Comparison of ENCODE assay signal across 23 mouse cellular contexts in the genomic region with DNA sequence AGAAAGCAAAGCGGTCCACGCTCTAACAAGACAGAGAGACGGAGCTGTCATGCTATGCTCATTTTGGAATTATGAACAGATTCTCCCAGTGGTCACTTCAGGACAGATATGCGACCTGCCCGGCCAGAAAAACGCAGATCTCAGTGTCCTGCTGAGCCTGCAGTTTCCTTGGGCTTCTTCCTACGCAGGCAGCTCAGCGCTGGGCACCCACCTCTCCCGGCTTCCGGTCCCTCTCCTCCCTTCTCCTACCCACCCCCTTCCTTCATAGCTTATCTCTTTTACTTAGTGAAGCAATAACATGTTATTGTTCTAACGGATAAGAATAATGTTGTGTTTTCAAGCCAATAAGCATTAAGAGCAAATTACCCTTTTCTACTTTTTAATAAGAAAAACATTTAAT. TPM values are rescaled to one million over a fixed set of nuclear protein-coding genes. Genes with fewer than 3 reads are reported as not detected.
"Had no signal": no experiment of that assay in that cellular context is flagged by ENCODE, and none has a peak within 500 bp of the region (broad histone marks: within the 10 kb centered on the region; RNA-seq: fewer than 3 reads in every experiment).

No protein-coding gene starts in this region.

- H3K4me3 ChIP-seq: heart, embryonic 12.5 days; hindbrain, embryonic 10.5 days; hindbrain, embryonic 12.5 days; layer of hippocampus, adult 2 months; left cerebral cortex, adult 2 months; limb, embryonic 10.5 days; limb, embryonic 12.5 days; liver, embryonic 13.5 days; liver, embryonic 15.5 days had no signal

- H3K27ac ChIP-seq: hindbrain, embryonic 10.5 days; hindbrain, embryonic 12.5 days; hindbrain, embryonic 14.5 days; layer of hippocampus, adult 2 months; left cerebral cortex, adult 2 months; limb, embryonic 10.5 days; limb, embryonic 12.5 days; liver, embryonic 13.5 days; liver, embryonic 15.5 days had no signal

- H3K9me3 ChIP-seq: heart, embryonic 12.5 days; hindbrain, embryonic 10.5 days; hindbrain, embryonic 12.5 days; limb, embryonic 10.5 days; limb, embryonic 12.5 days; liver, embryonic 13.5 days; liver, embryonic 15.5 days had no signal

- H3K27me3 ChIP-seq: heart, embryonic 12.5 days; hindbrain, embryonic 12.5 days; limb, embryonic 12.5 days; liver, embryonic 13.5 days; liver, embryonic 15.5 days had no signal

- ATAC-seq: forebrain, embryonic 16.5 days; hindbrain, embryonic 16.5 days; inflammation-experienced regulatory T-cells, adult 6 months; intestine, postnatal 0 days; liver, postnatal 0 days had no signal

- H3K4me2 ChIP-seq: heart, embryonic 12.5 days; hindbrain, embryonic 12.5 days; hindbrain, embryonic 14.5 days; limb, embryonic 12.5 days; liver, embryonic 11.5 days; liver, embryonic 13.5 days; liver, embryonic 15.5 days had no signal

- H3K4me1 ChIP-seq: hindbrain, embryonic 10.5 days; hindbrain, embryonic 12.5 days; limb, embryonic 10.5 days; liver, embryonic 13.5 days; liver, embryonic 15.5 days had no signal

- H3K36me3 ChIP-seq: heart, embryonic 12.5 days; hindbrain, embryonic 10.5 days; hindbrain, embryonic 12.5 days; limb, embryonic 10.5 days; limb, embryonic 12.5 days; liver, embryonic 13.5 days; liver, embryonic 15.5 days had no signal

- H3K9ac ChIP-seq: heart, embryonic 12.5 days; hindbrain, embryonic 12.5 days; hindbrain, embryonic 14.5 days; limb, embryonic 12.5 days; liver, embryonic 13.5 days; liver, embryonic 15.5 days; liver, postnatal 0 days had no signal

- DNase-seq: gastrocnemius, postnatal 14 days; heart, postnatal 4 days; kidney, adult 18-20 months; kidney, postnatal 10 days; kidney, postnatal 4 days; liver; liver, embryonic 13.5 days; liver, postnatal 0 days had no signal

RNA-seq across cellular contexts. Expression of a gene that starts 2.0 kb away (rescaled TPM):
- total RNA-seq: granulocyte monocyte progenitor cell, adult 5-6 weeks had no signal
